Mouse (Mus musculus): ENCODE data around the gene Plekhm3.

DNA sequence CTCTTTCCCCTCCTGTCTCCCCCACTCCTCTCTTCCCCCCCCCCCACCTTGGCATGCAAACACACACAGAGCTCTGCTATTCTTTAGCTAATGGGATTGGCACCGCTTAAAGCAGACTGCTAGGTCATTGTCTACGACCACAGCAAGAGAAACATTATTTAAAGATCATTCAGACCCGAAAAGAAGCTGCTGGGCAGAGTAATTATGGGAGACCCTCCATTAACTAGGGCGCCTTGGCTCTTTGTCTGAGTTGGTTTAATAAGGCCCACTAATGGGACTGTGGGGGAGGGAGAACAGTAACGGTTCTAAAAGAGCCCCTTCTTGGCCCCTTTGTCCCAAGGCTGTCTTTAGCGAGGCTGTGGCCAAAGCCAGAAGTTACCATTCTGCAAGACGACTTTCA, 18.7 kb upstream of the Plekhm3 start:
- TF ChIP-seq CTCF (IDR thresholded peaks at IDR 0.05; ENCODE audit: insufficient read depth, low read length) (no peak), POLR2A (IDR thresholded peaks at IDR 0.05; ENCODE audit: borderline replicate concordance, extremely low read depth, low read depth, low read length) (no peak)

All from lung, adult 2 months (tissue).